Mouse (Mus musculus) brown adipose tissue, adult 24 weeks (tissue): ENCODE data around the gene Coro1a. TPM values are rescaled to one million over a fixed set of nuclear protein-coding genes. Genes with fewer than 3 reads are reported as not detected.
"Not testable (repeated sequence)": the region's sequence is repeated elsewhere in the genome, so short reads cannot be mapped to it uniquely, and the experiment has no call there.

Experiments used
- H3K27ac ChIP-seq: fragments of 200-500 bp; replicated peaks from 2 replicates; pipeline ENCODE4 v1.5.1; 2012; ENCODE audit warnings: low read depth, mild to moderate bottlenecking, low read length
- H3K4me1 ChIP-seq: fragments of 200-500 bp; 2 replicates; pipeline ENCODE4 v1.6.1; 2012; ENCODE audit warnings: low read length, mixed read lengths; ENCODE audit not compliant: control insufficient read depth, insufficient read depth, insufficient read length
- H3K4me3 ChIP-seq: fragments of 200-500 bp; 2 replicates; pipeline ENCODE4 v1.5.1; 2012; ENCODE audit warnings: low read depth, mild to moderate bottlenecking, low read length, moderate library complexity; ENCODE audit not compliant: insufficient read depth
- polyA plus RNA-seq: library from polyadenylated mRNA; stranded (reverse); fragments of >200 nt; gene quantifications from 2 replicates; pipeline ENCODE4 v1.2.4, GENCODE M21; 2012; ENCODE audit not compliant: missing spikeins, insufficient read depth, insufficient read length

The Coro1a gene
- polyA plus RNA-seq, 1 experiment, result 8.5 TPM

- H3K4me3 ChIP-seq, result no peak overlapping the region
- peaks cover 3% of the 10 kb centered on the region; the same call in 1 of the 2 replicates for H3K4me1 ChIP-seq
- no peak overlapping the region for H3K27ac ChIP-seq
These were observed 7.2 kb downstream of the Coro1a start for GRCm38 (mm10) chr7:126700063-126701015.

DNA sequence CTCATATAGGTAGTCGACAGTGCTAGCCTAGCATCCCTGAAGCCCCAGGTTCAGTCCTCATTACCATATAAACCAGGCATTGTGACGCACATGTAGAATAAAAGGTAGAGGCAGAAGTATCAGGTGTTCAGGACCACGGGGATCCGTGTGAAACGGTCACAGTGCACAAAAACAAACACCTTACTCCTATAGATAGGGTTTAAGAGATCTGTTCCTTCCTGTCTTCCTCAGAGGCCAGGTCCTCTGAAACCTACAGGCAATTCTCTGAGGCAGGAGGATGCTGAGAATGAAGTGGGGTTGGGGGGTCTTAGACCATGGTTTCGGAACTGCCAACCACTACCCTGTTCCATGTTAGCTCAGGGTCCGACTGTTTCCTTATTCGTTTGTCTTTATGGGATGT, 9.7 kb downstream of the Coro1a start:
- no peak overlapping the region for H3K4me3 ChIP-seq
- peaks cover 2% of the 10 kb centered on the region; the same call in 1 of the 2 replicates for H3K4me1 ChIP-seq

DNA sequence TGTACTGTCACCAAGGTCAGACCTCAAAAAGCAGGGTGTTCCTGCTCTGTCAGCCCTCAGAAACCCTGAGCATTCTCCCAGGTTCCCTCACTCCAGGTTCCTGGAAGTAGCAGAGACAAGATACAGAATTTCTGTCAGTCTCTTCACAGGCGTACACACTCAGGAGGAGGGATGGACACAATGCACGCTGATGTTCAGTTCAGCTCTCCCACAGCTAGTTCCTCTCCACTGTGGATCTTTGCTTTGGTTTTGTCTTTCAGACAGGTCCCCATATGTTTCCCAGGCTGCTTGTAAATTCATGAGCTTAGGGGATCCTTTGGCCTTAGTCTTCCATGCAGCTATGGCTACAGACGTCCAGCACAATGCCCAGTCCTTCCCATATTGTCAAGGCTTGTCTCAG, 10.7 kb downstream of the Coro1a start:
- Histone ChIP-seq H3K4me3 (peak overlapping the region; percentile 80), H3K27ac (no peak overlapping the region), H3K4me1 (peaks cover 2% of the 10 kb centered on the region; the same call in 1 of the 2 replicates)

More for the DNA sequence above, 9.7 kb downstream of the Coro1a start:
- H3K27ac ChIP-seq, result no peak overlapping the region

- Histone ChIP-seq H3K4me3 (peak overlapping the region; percentile 80), H3K27ac (no peak overlapping the region), H3K4me1 (peaks cover 2% of the 10 kb centered on the region; the same call in 1 of the 2 replicates)
These were observed 11.3 kb downstream of the Coro1a start for GRCm38 (mm10) chr7:126696303-126696702.

DNA sequence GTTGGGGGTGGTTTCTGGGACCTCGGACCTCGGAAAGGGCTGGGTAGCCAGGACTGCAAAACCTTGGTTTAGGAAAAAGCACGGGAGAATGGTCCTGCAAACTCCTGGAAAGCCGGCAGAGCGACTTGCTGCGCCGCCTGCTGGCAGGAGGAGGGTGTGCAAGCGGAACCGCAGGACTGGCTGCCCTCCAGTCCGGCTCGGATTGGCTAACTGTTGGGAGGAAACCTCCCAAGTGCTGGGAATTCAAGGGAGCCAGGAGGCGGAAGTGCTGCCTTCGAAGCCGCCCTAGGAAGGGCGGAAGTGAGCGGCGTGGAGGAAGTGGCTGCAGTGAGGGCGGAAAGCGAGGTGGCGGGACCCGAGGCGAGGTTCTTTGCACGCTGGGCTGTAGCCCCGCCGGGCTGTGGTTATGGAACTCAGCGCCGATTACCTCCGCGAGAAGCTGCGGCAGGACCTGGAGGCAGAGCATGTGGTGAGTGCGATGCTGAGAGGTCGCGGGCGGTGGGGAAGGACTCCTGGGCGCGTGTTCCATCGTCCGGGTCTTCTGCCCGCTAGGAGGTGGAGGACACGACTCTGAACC, 11.9 kb downstream of the Coro1a start, which contains the start of gene Slx1b:
TSS of gene Slx1b (minus strand) at position 154 of the 577 bp plus-strand sequence.
- Histone ChIP-seq H3K27ac (peak within 1 kb of the TSS; percentile 83), H3K4me3 (peak within 1 kb of the TSS; percentile 82), H3K4me1 (peaks cover 2% of the 10 kb centered on the region; the same call in 1 of the 2 replicates)

GRCm38 (mm10) chr7:126695210-126695611, 12.4 kb downstream of the Coro1a start, which contains the start of gene Bola2:
Bola2 (plus strand) TSS chr7:126695401.
- peak within 1 kb of the TSS; percentile 83 for H3K27ac ChIP-seq
- H3K4me3 ChIP-seq, result peak within 1 kb of the TSS; percentile 82
- peaks cover 2% of the 10 kb centered on the region; the same call in 1 of the 2 replicates for H3K4me1 ChIP-seq

DNA sequence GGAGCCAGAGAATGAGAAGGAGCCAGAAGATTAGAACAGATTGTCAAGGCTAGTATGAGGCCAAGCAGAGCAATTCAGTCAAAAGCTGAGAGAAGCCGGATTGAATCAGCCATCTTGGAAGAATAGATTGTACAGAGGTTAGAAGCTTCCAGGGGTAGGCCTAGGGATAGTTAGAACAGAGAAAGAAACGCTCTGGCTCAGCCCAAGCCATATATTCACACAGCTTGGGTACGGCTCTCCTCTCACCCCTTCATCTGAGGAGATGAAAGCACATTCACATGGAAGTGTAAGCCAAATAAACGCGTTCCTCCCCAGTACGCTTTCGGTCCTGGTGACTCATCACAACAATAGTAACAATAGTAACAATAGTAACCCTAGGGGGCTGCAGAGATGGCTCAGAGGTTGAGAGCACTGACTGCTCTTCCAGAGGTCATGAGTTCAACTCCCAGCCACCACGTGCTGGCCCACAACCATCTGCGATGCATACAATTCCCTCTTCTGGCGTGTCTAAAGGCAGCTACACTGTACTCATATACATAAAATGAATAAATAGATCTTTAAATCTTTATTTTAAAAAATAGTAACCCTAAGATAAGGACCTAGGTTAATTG, 13.0 kb downstream of the Coro1a start:
- Histone ChIP-seq H3K4me3 (peak overlapping the region; percentile 82; the same call in 1 of the 2 replicates), H3K4me1 (peaks cover 2% of the 10 kb centered on the region; the same call in 1 of the 2 replicates), H3K27ac (peak overlapping the region; percentile 15; the same call in 1 of the 2 replicates)

DNA sequence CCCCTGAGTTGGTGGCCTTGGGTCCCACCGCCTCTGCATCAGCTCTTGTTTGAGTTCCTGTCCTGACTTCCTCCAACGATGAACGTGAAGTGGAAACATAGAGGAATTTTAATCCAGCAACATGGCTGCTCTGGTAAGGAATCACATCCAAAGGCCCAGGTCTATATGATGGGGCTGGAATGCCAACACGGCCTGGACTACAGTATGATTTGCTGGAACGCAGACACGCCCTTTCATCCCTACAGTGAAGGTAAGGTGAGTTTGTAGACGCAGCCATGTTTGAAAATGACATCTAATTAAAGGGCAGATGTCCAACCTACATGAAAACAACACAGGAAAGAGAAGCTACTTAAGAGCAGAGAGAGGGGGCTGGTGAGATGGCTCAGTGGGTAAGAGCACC, 13.8 kb downstream of the Coro1a start:
- Histone ChIP-seq H3K4me1 (peaks cover 2% of the 10 kb centered on the region; the same call in 1 of the 2 replicates), H3K4me3 (no peak overlapping the region), H3K27ac (no peak overlapping the region)

DNA sequence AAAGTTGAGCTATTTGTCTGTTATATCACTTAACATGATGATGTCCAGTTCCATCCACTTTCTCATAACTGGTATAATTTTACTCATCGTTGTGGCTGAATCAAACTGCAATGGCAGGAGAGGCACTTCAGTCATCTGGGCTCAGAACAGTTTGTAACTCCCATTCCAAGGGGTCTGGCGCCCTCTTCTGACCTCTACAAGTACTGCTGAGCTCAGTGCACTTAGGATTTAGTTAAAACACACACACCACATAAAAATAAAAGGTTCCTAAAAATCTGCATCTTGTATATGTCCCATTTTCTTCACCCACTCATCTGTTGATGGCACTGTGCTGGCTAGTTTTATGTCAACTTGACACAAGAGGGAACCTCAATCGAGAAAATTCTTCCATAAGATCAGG, 14.3 kb downstream of the Coro1a start:
- H3K27ac ChIP-seq, result no peak overlapping the region
- peaks cover 2% of the 10 kb centered on the region; the same call in 1 of the 2 replicates for H3K4me1 ChIP-seq
- H3K4me3 ChIP-seq, result no peak overlapping the region

GRCm38 (mm10) chr7:126692426-126692825, 15.2 kb downstream of the Coro1a start:
- Histone ChIP-seq H3K27ac (no peak overlapping the region), H3K4me1 (peaks cover 2% of the 10 kb centered on the region; the same call in 1 of the 2 replicates), H3K4me3 (no peak overlapping the region)

GRCm38 (mm10) chr7:126691676-126692075, 15.9 kb downstream of the Coro1a start:
- Histone ChIP-seq H3K27ac (no peak overlapping the region), H3K4me1 (peaks cover 2% of the 10 kb centered on the region; the same call in 1 of the 2 replicates), H3K4me3 (no peak overlapping the region)

- 0 out of 2 replicates have a peak, but pooled peaks cover 2% of the 10 kb centered on the region for H3K4me1 ChIP-seq
- H3K27ac ChIP-seq, result no peak overlapping the region
- H3K4me3 ChIP-seq, result no peak overlapping the region
These were observed 16.9 kb downstream of the Coro1a start for GRCm38 (mm10) chr7:126690737-126691136.

GRCm38 (mm10) chr7:126689021-126689420, 18.6 kb downstream of the Coro1a start:
- Histone ChIP-seq H3K4me1 (no peaks in the 10 kb centered on the region), H3K27ac (no peak overlapping the region)

GRCm38 (mm10) chr7:126688156-126688555, 19.4 kb downstream of the Coro1a start:
- H3K4me1 ChIP-seq, H3K4me3 ChIP-seq, H3K27ac ChIP-seq: not testable (repeated sequence)

More at GRCm38 (mm10) chr7:126689021-126689420, 18.6 kb downstream of the Coro1a start:
- H3K4me3 ChIP-seq, result no peak overlapping the region

DNA sequence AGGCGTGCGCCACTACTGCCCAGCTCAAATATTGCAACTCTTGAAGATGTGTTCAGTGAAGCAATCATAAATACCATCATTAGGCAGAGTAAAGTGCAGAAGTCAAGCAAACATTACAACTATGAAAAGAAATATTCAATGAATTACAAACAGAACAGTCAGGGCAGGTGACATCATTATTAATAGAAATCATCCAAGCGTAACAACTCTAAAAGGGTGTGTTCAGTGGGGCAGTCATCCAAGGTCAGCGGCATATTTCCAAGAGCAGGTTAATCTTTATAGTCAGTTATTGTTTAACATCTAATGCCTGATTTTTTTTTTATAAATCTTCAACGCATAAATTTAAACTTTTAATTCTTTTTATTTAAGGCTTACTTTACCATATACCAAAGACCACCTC, 26.4 kb downstream of the Coro1a start:
- Histone ChIP-seq H3K4me1 (peaks cover 11% of the 10 kb centered on the region), H3K27ac (no peak overlapping the region), H3K4me3 (no peak overlapping the region)
